Mouse (Mus musculus) gonadal fat pad, adult 2 months (tissue): ENCODE results near the gene Cxcl15. TPM values are rescaled to one million over a fixed set of nuclear protein-coding genes. Genes with fewer than 3 reads are reported as not detected.

Experiments used
- DNase-seq: peaks from one replicate; pipeline ENCODE4 v3.0.0-alpha.2; 2012; ENCODE audit warnings: low read depth
- polyA plus RNA-seq: library from polyadenylated mRNA; depleted of rRNA; stranded (reverse); fragments of >200 nt; gene quantifications from 2 replicates; pipeline ENCODE4 v1.2.3, GENCODE M21; 2012; rRNA removed

Cxcl15 gene
- polyA plus RNA-seq: 0.06 TPM in 1 of 2 replicates, not detected in the other

GRCm38 (mm10) chr5:90794195-90794625 is at the start of gene Cxcl15:
Gene Cxcl15 (plus strand): TSS chr5:90794534.
- no peak for DNase-seq

GRCm38 (mm10) chr5:90753934-90754333 is 40.4 kb upstream of the Cxcl15 start:
- no peak for DNase-seq

GRCm38 (mm10) chr5:90758020-90758605 is 36.2 kb upstream of the Cxcl15 start:
- DNase-seq: peak; percentile 36

GRCm38 (mm10) chr5:90759077-90760065 is 35.0 kb upstream of the Cxcl15 start, which contains the start of gene Cxcl5:
Gene Cxcl5 (plus strand): TSS chr5:90759360.
- DNase-seq: no peak

- DNase-seq: no peak
Measured at GRCm38 (mm10) chr5:90760303-90760702, 34.0 kb upstream of the Cxcl15 start.

GRCm38 (mm10) chr5:90760844-90761243 is 33.5 kb upstream of the Cxcl15 start:
- no peak for DNase-seq

- DNase-seq: no peak
Measured at GRCm38 (mm10) chr5:90761834-90762233, 32.5 kb upstream of the Cxcl15 start.

GRCm38 (mm10) chr5:90763912-90764665 is 30.2 kb upstream of the Cxcl15 start:
- no peak for DNase-seq

- no peak for DNase-seq
Measured at GRCm38 (mm10) chr5:90765821-90766606, 28.3 kb upstream of the Cxcl15 start.

GRCm38 (mm10) chr5:90768218-90768617 is 26.1 kb upstream of the Cxcl15 start, which contains the start of gene Ppbp:
Gene Ppbp (plus strand): TSS chr5:90768518.
- no peak for DNase-seq

- no peak for DNase-seq
Measured at GRCm38 (mm10) chr5:90771369-90771768, 23.0 kb upstream of the Cxcl15 start.

GRCm38 (mm10) chr5:90771880-90772653 is 22.3 kb upstream of the Cxcl15 start, which contains the start of gene Pf4:
Gene Pf4 (plus strand): TSS chr5:90772435.
- no peak for DNase-seq

GRCm38 (mm10) chr5:90775562-90775961 is 18.8 kb upstream of the Cxcl15 start:
- no peak for DNase-seq

GRCm38 (mm10) chr5:90777621-90778020 is 16.7 kb upstream of the Cxcl15 start:
- DNase-seq: no peak

- no peak for DNase-seq
Measured at GRCm38 (mm10) chr5:90778856-90779255, 15.5 kb upstream of the Cxcl15 start.

GRCm38 (mm10) chr5:90783697-90784096 is 10.6 kb upstream of the Cxcl15 start:
- DNase-seq: no peak

- no peak for DNase-seq
Measured at GRCm38 (mm10) chr5:90785659-90786588, 8.4 kb upstream of the Cxcl15 start, which contains the start of gene Cxcl3. Gene Cxcl3 (plus strand): TSS chr5:90786103.

- no peak for DNase-seq
Measured at GRCm38 (mm10) chr5:90788114-90788513, 6.2 kb upstream of the Cxcl15 start.
